Mouse (Mus musculus) retina, postnatal 1 day (tissue): Measurements from ENCODE around the gene Lzts2.
"Not testable (repeated sequence)": the region's sequence is repeated elsewhere in the genome, so short reads cannot be mapped to it uniquely, and the experiment has no call there.

ENCODE experiments used
- DNase-seq: peaks from one replicate; pipeline ENCODE4 v3.0.0-alpha.2; 2012

Gene Lzts2

GRCm38 (mm10) chr19:45026958-45027670 lies 12.9 kb downstream of the Lzts2 start:
- DNase-seq = no peak

- DNase-seq = peak; percentile 82
These were observed 13.6 kb downstream of the Lzts2 start for GRCm38 (mm10) chr19:45027848-45028247.

DNA sequence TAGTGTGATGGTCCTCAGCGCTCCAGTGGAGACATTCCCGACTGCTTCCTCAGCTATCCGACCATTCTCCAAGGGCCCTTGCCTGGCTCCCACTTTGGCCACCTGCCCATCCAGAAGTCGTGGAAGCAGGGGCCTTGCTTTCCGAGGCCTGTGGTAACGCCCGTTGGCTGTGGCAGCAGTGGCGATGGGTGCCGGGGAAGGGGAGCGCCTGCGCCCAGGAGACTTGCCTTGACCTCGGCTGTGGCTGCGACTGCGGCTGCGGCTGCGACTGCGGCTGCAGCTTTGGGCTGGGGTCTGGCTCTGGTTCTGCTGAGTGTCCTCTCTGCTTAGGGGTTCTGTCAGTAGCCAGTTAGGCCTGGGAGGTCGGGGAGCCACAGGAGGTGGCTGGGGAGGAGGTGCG lies 14.5 kb downstream of the Lzts2 start:
- DNase-seq = no peak

GRCm38 (mm10) chr19:45029571-45029970 lies 15.4 kb downstream of the Lzts2 start:
- no peak for DNase-seq

- peak; percentile 76 for DNase-seq
These were observed 15.9 kb downstream of the Lzts2 start for GRCm38 (mm10) chr19:45030111-45030510.

DNA sequence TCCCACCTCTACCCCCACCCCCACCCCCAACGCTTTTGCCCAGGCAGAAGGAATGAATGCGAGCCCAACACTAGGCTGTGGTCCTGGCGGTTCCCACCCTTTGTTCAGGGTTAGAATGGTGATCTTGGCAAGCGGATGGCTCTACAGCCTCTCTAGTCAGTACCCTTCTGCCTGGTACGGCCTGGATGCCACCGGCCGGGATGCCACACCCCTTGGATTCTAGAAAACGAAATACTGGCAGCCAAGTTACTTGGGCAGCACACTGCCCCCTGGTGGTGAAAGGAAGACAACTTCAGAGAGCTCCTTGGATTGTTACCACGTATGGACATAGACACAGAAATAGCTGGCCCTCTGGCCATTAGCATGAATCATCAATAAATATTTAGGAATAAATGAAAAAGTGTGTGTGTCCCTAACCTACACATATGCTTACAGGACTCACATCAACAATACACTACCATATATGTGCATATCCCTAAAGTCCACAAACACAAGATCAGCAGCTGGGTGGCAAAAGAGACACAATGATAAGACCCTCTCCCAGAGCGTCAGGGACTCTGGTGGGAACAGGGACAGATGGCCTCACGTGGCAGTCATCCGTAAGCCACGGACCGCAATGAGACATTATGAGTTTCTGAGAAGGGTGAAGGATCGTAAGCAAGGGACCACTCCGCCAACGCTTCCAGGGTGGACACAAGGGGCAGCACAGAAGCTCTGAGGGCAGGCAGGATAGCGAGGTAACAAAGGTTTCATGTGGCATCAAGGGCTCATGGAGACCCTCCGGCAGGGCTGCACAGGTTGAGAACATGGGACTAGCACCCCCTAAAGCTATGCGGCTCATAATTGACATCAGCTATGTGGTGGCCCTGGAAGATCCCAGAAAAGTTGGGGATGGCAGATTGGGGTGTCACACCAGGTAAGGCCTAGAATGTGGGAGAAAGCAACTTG lies 16.8 kb downstream of the Lzts2 start:
- peak; percentile 93 for DNase-seq

DNA sequence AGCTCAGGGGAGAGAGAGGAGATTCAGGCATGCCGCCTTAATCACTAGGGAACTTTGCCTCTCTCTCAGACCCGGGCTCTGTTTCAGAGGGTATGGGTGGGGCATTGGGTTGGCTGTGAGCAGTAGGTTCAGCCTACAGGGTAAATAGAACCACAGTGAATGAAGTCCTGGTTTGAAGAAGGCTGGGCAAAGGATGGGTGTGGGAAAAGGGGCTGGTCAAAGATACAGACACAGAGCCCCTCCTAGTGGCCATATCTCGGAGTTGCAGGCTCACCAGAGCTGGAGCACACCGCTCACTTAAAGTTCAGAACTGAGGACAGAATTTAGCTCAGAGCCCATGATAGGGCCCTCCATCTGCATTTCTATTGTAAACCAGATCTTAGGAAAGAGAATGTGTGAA lies 17.6 kb downstream of the Lzts2 start:
- peak; percentile 83 for DNase-seq

DNA sequence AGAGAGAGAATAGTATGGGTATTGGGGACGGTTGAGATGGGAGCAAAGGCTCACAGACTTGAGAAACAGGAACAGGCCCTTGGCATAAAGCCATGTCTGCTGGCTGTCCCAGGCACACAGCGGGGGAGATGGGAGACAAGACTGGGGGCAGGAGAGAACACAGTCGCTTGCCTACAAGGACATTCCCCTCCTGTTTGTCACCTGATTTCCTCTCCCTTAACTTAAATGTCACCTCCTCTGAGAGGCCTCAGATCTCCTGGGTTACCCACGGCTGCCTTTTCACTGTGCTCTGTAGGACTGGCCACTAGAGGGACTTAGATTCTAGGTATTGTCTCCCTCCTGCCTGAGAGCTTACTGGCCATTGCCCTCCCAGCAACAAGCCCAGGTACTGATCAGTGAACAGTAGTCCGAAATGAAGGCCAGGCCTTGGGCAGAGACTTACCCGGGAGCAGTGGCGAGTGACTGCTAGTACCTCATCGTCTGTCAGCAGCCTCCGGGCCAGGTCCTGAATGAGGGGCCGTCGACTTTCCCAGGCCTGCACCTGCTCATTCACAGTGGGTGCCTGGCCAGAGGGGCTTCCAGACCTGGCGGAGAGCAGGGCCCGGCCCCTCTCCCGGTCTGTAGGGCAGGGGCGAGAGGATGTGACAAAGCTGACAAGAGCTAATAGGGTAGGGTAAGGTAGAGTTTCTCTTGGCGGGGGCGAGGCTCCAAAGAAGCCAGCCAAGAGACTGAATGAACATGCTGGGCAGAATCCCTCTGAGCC lies 18.5 kb downstream of the Lzts2 start:
- no peak for DNase-seq

GRCm38 (mm10) chr19:45036867-45037266 lies 22.7 kb downstream of the Lzts2 start:
- DNase-seq = peak; percentile 65

DNA sequence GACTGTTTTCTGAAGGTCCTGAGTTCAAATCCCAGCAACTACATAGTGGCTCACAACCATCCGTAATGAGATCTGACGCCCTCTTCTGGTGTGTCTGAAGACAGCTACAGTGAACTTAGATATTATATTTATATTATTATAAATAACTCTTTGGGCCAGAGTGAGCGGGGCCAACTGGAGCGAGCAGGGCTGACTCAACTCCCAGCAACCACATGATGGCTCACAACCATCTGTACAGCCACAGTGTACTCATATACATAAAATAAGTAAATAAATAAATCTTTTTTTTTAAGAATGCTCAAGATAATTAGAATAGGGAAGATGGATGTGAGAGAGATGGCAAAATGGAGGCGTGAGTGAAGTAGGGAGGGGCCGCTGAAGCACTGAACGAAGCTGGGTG lies 24.0 kb downstream of the Lzts2 start:
- not testable (repeated sequence) for DNase-seq

- no peak for DNase-seq
These were observed 26.0 kb downstream of the Lzts2 start for GRCm38 (mm10) chr19:45040214-45040613.

- DNase-seq = no peak
These were observed 30.2 kb downstream of the Lzts2 start for GRCm38 (mm10) chr19:45044389-45044927.

GRCm38 (mm10) chr19:45045236-45045635 lies 31.0 kb downstream of the Lzts2 start:
- no peak for DNase-seq

DNA sequence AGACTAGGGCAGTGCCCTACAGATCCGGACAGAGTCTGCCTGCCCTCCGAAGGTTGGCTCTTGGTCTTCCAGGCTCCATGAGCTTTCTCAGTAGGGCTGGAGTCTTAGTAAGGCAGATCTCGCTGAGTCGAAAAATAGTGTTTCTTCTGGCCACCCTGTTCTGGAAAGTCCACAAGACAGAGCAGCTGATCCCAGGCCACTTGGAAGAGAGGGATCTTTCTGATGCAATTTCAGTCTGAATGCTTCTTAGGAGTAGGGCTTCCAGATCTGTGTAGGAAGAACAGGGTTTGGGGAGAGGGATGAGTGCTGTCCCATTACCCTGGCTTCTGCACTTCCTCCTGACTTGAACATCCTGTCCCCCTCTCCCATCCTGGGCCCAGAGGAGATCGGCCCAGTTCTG lies 31.4 kb downstream of the Lzts2 start, which contains the start of gene Pdzd7:
Pdzd7 (minus strand) TSS at position 67 of the 400 bp plus-strand sequence.
- DNase-seq = no peak

GRCm38 (mm10) chr19:45046523-45047321 lies 32.5 kb downstream of the Lzts2 start:
- DNase-seq = peak; percentile 89

DNA sequence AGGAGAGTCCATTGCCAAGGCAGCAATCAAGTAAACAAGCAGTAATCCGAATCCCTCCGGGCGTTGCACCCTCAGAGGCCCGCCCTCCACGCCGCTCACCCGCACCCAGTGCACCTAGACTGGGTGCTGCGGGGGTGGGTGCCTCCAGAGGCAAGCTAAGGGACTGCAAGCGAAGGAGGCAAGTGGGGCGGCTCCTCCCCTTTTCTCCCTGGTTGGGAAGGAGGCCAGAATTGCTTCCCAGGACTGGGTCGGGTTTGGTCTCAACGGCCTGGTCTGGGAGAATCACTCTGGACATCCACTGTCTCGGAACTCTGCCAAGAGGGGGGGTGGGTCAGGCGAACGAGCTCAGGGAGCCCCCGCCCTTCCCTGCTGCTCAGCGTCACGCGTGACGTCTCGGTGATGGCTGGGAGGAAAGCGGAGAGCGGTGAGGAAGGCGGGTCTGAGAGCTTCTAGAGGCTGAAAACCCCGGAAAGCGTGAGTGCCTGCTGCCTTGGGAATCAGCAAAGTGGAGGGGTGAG lies 33.3 kb downstream of the Lzts2 start, which contains the start of gene Sfxn3:
Sfxn3 (plus strand) TSS at position 87 of the 518 bp plus-strand sequence.
- peak; percentile 95 for DNase-seq

GRCm38 (mm10) chr19:45047935-45048643 lies 33.9 kb downstream of the Lzts2 start:
- DNase-seq = no peak

GRCm38 (mm10) chr19:45048644-45049365 lies 34.6 kb downstream of the Lzts2 start:
- DNase-seq = no peak

DNA sequence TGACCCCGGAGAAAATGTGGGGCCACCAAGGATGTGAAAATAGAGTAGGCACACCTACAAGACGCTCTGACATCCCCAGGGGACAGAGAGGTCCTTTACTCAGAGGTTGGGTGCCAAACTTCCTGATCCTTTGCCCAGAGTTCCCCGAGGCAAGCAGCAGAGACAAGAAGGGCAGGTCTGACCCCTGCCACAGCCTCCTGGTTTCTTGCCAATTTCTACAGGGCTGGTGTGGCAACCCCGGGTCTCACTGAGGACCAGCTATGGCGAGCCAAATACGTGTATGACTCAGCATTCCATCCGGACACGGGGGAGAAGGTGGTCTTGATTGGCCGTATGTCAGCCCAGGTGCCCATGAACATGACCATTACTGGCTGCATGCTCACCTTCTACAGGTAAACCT lies 35.3 kb downstream of the Lzts2 start:
- DNase-seq = no peak

DNA sequence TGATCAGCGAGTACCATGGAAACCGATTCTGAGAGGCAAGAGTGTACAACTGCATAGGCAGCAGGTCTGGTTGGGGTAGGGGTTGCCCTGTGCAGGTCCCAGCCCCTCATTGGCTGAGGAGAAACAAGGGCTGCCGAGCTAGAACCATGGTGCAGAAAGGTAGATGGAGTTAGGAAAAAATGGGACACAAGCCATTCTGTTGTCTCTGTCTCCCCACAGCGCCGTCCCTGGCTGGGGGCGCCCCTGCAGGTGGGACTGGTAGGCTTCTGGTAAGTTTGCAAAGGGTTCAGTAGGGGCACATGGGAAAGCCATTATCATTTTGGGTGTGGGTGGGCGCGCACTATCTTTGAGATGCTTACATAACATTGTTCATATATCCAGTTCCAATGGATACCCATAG lies 39.2 kb downstream of the Lzts2 start:
- no peak for DNase-seq
